ENCODE assay signal across 9 mouse cellular contexts in the genomic region with DNA sequence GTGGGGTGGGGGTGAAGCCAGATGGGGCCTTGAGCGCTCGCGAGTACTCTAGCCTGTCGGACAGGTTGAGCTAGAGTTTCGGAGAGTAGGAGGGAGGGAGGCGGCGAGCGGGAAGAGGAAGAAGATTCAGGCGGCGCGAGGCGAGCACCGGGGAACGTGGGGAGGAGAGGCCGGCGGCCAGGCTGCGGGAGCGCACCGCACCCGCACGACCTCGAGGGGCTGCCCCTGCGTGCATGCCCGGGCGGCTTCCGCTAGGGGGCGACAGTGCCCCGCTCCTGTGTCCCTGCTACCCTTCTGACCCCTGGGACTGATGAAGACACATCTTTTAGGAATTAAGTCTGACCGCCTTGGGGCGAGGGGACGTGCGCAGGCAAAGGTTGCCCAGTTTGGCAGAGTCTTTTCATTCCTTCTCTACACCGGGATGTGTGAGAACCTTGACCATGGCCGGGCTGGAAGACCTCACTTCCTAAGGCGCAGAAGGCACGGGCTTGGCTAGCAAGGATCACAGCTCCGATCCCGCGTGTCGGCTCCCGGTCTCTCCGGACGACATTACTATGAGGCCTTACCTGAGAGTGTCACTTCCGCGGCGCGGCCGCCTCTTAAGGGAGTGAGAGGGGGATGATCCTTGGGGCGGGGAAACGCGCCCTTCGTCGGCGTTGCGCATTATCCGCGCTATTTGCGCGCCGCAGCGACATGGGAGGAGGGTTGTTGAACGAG. TPM values are rescaled to one million over a fixed set of nuclear protein-coding genes. Genes with fewer than 3 reads are reported as not detected.
DNase-seq lines count a peak whose midpoint lies in the region; ATAC-seq and TF ChIP-seq lines count a peak whose summit lies in the region.
"Had no signal": no experiment of that assay in that cellular context is flagged by ENCODE, and none has a peak within 500 bp of the region (broad histone marks: within the 10 kb centered on the region; RNA-seq: fewer than 3 reads in every experiment).

No protein-coding gene starts in this region.

- H3K27ac ChIP-seq in layer of hippocampus, adult 2 months = no peak overlapping the region
- no peak overlapping the region; the same call in 1 of the 2 replicates for H3K27ac ChIP-seq in forebrain, embryonic 15.5 days (replicated peaks)
- H3K27ac ChIP-seq in hindbrain, embryonic 14.5 days = no peak overlapping the region
- H3K27ac ChIP-seq in limb, embryonic 15.5 days = peak overlapping the region; percentile 44
- H3K27ac ChIP-seq in midbrain, postnatal 0 days (ENCODE audit: low read depth, low read length) = no peak overlapping the region
- H3K27ac ChIP-seq: macrophage had no signal

- H3K4me1 ChIP-seq in forebrain, embryonic 15.5 days = peaks cover 70% of the 10 kb centered on the region
- peaks cover 12% of the 10 kb centered on the region; the same call in 1 of the 2 replicates for H3K4me1 ChIP-seq in hindbrain, embryonic 14.5 days (replicated peaks; ENCODE audit: control insufficient read depth, insufficient read depth, low read length)
- H3K4me1 ChIP-seq in limb, embryonic 15.5 days = peaks cover 53% of the 10 kb centered on the region
- H3K4me1 ChIP-seq in midbrain, postnatal 0 days (ENCODE audit: insufficient read depth, low read length) = no peaks in the 10 kb centered on the region

- H3K27me3 ChIP-seq in forebrain, embryonic 15.5 days = peaks cover 67% of the 10 kb centered on the region
- peaks cover 99% of the 10 kb centered on the region for H3K27me3 ChIP-seq in hindbrain, embryonic 14.5 days (ENCODE audit: control insufficient read depth, insufficient read depth, low read length)
- peaks cover 93% of the 10 kb centered on the region for H3K27me3 ChIP-seq in limb, embryonic 15.5 days
- H3K27me3 ChIP-seq in midbrain, postnatal 0 days (ENCODE audit: insufficient read depth, low read length) = peaks cover 83% of the 10 kb centered on the region

- WGBS in forebrain, embryonic 15.5 days = under 1% methylated on average over 62 of the region's 62 CpGs
- WGBS in hindbrain, embryonic 14.5 days = under 1% methylated on average over 59 of the region's 62 CpGs
- WGBS in limb, embryonic 15.5 days = under 1% methylated on average over 61 of the region's 62 CpGs
- 1% methylated on average over 52 of the region's 62 CpGs for WGBS in midbrain, postnatal 0 days

- DNase-seq in layer of hippocampus, adult 2 months (ENCODE audit: low spot score in 2 of 2) = peak in 1 of 2 experiments; percentile 36
- no peak for DNase-seq in layer of hippocampus, adult 9-10 months (ENCODE audit: low spot score)
- DNase-seq in c-Kit-positive CD71-positive TER-119-negative erythroid progenitor cells, embryonic 14.5 days (ENCODE audit: low read depth) = peak; percentile 6
- peak; percentile 67 for DNase-seq in hindbrain, embryonic 14.5 days (ENCODE audit: low spot score)
- DNase-seq in midbrain, postnatal 0 days (ENCODE audit: low spot score) = peak; percentile 38
- DNase-seq in testis, postnatal 14 days (ENCODE audit: low spot score) = peak; percentile 70

- peak overlapping the region; percentile 66 for H3K4me2 ChIP-seq in forebrain, embryonic 15.5 days (replicated peaks)
- H3K4me2 ChIP-seq in hindbrain, embryonic 14.5 days (replicated peaks) = peak overlapping the region; percentile 35
- peak overlapping the region; percentile 54 for H3K4me2 ChIP-seq in limb, embryonic 15.5 days
- H3K4me2 ChIP-seq in midbrain, postnatal 0 days (ENCODE audit: low read depth, low read length, poor library complexity, severe bottlenecking) = no peak overlapping the region

- ATAC-seq in forebrain, embryonic 15.5 days (replicated peaks) = peak; percentile 70
- ATAC-seq in hindbrain, embryonic 14.5 days (ENCODE audit: low FRiP score) = peak; percentile 46; the same call in 1 of the 2 replicates
- ATAC-seq in limb, embryonic 15.5 days (ENCODE audit: insufficient number of reproducible peaks, low FRiP score, low TSS enrichment, low read depth) = no peak
- ATAC-seq in midbrain, postnatal 0 days (ENCODE audit: low FRiP score) = no peak

- H3K9me3 ChIP-seq in forebrain, embryonic 15.5 days = no peaks in the 10 kb centered on the region
- H3K9me3 ChIP-seq in hindbrain, embryonic 14.5 days (ENCODE audit: control insufficient read depth, low read length) = no peaks in the 10 kb centered on the region
- no peaks in the 10 kb centered on the region for H3K9me3 ChIP-seq in limb, embryonic 15.5 days
- H3K9me3 ChIP-seq in midbrain, postnatal 0 days (ENCODE audit: low read length) = no peaks in the 10 kb centered on the region

- peak; percentile 85 for TF ChIP-seq CTCF in layer of hippocampus, adult 2 months (conservative IDR thresholded peaks at IDR 0.05)
- TF ChIP-seq CTCF in midbrain, postnatal 0 days (IDR thresholded peaks at IDR 0.05) = peak; percentile 67

- no peaks in the 10 kb centered on the region for H3K36me3 ChIP-seq in forebrain, embryonic 15.5 days
- no peaks in the 10 kb centered on the region for H3K36me3 ChIP-seq in hindbrain, embryonic 14.5 days (replicated peaks; ENCODE audit: control insufficient read depth, insufficient read depth)
- no peaks in the 10 kb centered on the region for H3K36me3 ChIP-seq in limb, embryonic 15.5 days
- no peaks in the 10 kb centered on the region for H3K36me3 ChIP-seq in midbrain, postnatal 0 days (ENCODE audit: insufficient read depth, low read length)

- peak overlapping the region; percentile 52 for H3K9ac ChIP-seq in forebrain, embryonic 15.5 days (replicated peaks)
- H3K9ac ChIP-seq in hindbrain, embryonic 14.5 days = no peak overlapping the region
- 0 out of 2 replicates have a peak overlapping the region, but pooled peaks have one; percentile 17 for H3K9ac ChIP-seq in limb, embryonic 15.5 days
- H3K9ac ChIP-seq in midbrain, postnatal 0 days (replicated peaks; ENCODE audit: low read length, poor library complexity, severe bottlenecking) = no peak overlapping the region

- peak overlapping the region; percentile 12; the same call in 1 of the 2 replicates for H3K4me3 ChIP-seq in layer of hippocampus, adult 2 months
- H3K4me3 ChIP-seq in forebrain, embryonic 15.5 days = peak overlapping the region; percentile 45
- peak overlapping the region; percentile 14 for H3K4me3 ChIP-seq in hindbrain, embryonic 14.5 days (replicated peaks; ENCODE audit: low read length)
- peak overlapping the region; percentile 41 for H3K4me3 ChIP-seq in limb, embryonic 15.5 days
- no peak overlapping the region for H3K4me3 ChIP-seq in midbrain, postnatal 0 days (ENCODE audit: low read depth, low read length)

RNA-seq across cellular contexts. Expression of gene Tfap2c, which starts 1.1 kb away (rescaled TPM):
- under 1 TPM; 0.20 to 0.26 TPM for total RNA-seq in layer of hippocampus, adult 2 months (2021)
- polyA plus RNA-seq in forebrain, embryonic 15.5 days (2015; fragmentation: Nextera tagmentation; extraction: Ambion mirVana) = 25.6 and 30.2 TPM in 2 replicates
- polyA plus RNA-seq in hindbrain, embryonic 14.5 days (2014; fragmentation: Nextera tagmentation; extraction: Ambion mirVana) = 0.28 and 0.30 TPM in 2 replicates
- polyA plus RNA-seq in limb, embryonic 15.5 days (2015; fragmentation: Nextera tagmentation; extraction: Ambion mirVana) = 20.1 and 20.4 TPM in 2 replicates
- 0.24 TPM in 1 of 2 replicates, not detected in the other for total RNA-seq in midbrain, postnatal 0 days (2014; rRNA removed)
- polyA plus RNA-seq in midbrain, postnatal 0 days (2015; fragmentation: Nextera tagmentation; extraction: Ambion mirVana) = not detected in 2 replicates
- polyA plus RNA-seq: macrophage had no signal

Comparison
In these comparisons a context has a peak if more than half of its experiments do, and no peak if none do; other contexts are left out.
1. ATAC-seq: peak in forebrain, embryonic 15.5 days (single experiment) and hindbrain, embryonic 14.5 days (single experiment); none in limb, embryonic 15.5 days (single experiment) and midbrain, postnatal 0 days (single experiment).
2. H3K9ac ChIP-seq: peak in forebrain, embryonic 15.5 days (single experiment) and limb, embryonic 15.5 days (single experiment); none in hindbrain, embryonic 14.5 days (single experiment) and midbrain, postnatal 0 days (single experiment).
3. RNA of gene Tfap2c, which starts 1.1 kb away (polyA plus RNA-seq): 25.6 to 30.2 TPM in forebrain, embryonic 15.5 days and 20.1 to 20.4 TPM in limb, embryonic 15.5 days; 0.28 to 0.30 TPM in hindbrain, embryonic 14.5 days and not detected in midbrain, postnatal 0 days; every median in the first group is over 10 times any median in the second.